Mouse (Mus musculus): ENCODE data around the gene Ccdc87.

Ccdc87 gene

DNA sequence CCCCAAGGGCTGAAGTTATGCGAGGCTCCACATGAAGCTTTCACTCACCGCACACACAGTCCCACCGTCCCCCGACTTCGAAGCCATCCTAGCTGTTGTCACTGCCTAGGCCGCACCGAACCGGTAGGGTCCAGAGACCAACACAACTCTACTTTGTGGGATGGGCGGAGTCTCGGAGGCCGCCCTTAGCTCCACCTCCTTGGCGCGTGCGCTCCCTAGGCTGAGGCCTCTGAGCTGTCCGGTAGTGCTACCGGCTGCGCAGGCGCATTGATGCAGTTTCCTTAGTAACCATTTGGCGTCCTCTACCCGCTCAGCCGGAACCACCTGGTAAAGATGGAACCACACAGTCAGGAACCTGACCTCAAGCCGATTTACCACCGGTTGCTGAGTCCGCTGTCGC is at the start of gene Ccdc87, which contains the start of gene Ccs:
Ccdc87 (plus strand) TSS at position 218 of the 400 bp plus-strand sequence.
Ccs (minus strand) TSS at position 184 of the 400 bp plus-strand sequence.
- peak; percentile 98 for DNase-seq

- DNase-seq = no peak
These were observed 45.8 kb upstream of the Ccdc87 start for GRCm38 (mm10) chr19:4793281-4793830.

DNA sequence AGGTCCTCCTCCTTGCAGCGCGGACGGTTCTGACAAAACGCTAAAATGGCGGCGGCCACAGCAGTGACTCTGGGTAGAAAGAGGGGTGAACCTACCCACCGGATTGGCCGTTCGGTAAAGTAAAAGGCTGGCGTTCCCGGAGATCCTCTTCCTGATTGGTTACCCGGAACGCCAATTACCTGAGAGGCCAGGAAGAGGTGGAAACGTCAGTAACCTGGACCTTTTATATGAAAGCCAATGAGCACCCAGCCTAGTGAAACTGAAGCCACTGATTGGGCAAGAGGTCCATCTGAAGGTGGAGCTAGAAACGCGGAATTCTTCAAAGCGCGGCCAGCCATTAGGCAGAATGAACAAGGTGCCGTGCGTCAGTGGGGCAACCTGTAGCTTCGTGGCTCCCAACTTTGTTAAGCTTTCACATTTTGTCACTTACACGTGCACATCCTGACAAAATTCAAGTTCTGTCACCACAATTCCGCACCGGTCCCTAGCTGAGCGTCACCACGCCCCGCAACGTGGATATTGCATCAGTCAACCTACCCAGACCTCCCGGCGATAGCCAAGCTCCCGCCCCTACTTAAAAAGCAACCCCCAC is 45.2 kb upstream of the Ccdc87 start, which contains the start of gene Rbm4:
Rbm4 (minus strand) TSS at position 71 of the 592 bp plus-strand sequence.
- peak; percentile 99 for DNase-seq

GRCm38 (mm10) chr19:4795929-4796328 is 43.2 kb upstream of the Ccdc87 start:
- DNase-seq = no peak

- no peak for DNase-seq
These were observed 41.3 kb upstream of the Ccdc87 start for GRCm38 (mm10) chr19:4797846-4798245.

DNA sequence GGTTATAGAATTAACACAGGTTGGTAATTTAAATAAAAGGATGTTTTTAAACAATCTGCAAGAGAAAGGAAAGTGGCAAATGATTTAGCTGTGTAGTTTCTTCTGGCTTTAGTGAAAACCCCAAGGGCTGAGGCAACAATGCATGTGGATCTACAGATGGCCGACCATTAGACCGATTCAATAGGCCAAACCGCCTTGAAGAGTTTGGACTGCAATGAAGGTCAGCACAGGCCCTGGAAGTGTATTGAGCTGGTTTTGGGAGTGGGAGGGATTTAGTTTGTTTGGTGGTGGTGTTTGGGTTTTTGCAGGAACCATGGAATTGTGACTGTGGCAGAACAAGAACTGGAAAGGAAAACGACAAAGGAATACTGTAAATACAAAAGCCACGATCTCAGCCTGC is 40.1 kb upstream of the Ccdc87 start:
- no peak for DNase-seq

DNA sequence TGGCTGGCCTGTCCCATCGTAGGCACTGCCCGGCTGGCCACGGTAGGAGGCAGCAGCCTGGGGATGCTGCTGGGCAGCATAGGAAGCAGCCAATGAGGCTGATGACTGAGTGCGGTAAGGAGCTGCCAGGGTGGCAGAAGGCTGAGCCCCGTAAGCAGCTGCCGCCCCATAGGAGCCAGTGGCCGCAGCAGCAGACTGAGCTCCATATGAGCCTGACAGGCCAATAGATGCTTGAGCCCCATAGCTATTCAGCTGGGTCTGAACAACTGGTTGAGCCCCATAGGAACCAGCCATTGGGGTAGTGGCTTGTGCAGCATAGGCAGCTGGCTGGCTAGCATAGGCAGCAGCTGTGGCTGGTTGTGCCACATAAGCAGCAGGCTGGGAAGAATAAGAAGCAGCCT is 36.5 kb upstream of the Ccdc87 start:
- DNase-seq = no peak

DNA sequence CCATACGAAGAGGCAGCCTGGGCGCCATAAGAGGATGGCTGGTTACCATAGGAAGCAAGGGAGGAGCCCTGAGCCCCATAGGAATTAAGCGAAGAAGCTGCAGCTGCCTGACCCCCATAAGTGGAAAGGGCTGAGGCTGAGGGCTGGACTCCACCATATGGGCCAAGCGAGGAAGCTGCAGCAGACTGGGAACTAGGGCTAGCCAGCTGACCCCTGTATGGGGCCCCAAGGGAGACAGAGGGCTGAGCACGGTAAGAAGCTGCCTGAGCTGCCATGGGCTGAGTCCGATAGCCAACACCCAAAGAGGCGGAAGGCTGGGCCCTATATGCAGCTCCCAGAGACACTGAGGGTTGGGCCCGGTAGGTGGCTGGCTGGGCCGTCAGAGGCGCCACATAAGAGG is 35.9 kb upstream of the Ccdc87 start:
- no peak for DNase-seq

GRCm38 (mm10) chr19:4810309-4810708 is 28.9 kb upstream of the Ccdc87 start:
- no peak for DNase-seq

- no peak for DNase-seq
These were observed 28.5 kb upstream of the Ccdc87 start for GRCm38 (mm10) chr19:4810746-4811062.

DNA sequence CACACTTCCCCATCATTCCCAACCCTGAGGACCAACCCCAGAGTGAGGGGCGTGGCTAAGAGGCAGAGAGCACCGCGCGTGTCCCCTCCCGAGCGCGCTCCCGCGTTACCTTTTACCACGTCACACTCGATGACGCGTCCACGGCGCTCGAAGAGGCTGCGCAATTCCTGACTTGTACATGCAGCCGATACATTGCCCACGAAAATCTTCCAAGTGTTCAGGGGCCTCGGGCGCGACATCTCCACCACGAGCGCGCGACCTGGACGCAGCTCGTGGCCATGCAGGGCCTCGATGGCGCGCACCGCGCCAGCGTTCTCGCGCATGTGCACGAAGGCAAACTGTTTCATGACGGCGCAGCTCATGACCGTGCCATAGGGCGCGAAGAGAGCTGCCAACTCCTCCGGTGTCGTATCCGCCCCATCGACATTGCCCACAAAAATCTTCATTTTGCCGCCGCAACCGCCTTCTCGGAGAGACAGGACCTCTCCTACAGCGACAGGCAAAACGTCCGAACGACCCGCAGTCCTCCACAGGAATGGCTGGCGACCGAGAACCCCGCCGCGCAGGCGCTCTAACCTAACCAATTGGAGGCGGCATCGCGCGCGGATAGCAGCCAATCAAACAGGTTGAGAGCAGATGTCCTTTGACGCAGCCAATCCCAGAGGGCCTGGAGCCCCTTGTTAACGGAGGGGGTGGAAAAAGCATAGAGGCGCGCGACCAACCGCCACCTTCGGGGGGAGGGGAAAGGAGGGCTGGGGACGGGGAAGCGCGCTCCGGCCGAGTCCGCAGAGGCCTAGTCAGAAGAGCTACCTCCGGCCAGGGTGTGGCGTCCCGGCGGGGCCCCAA is 27.9 kb upstream of the Ccdc87 start, which contains the start of the genes Gm21992 and Rbm14:
Gm21992 (minus strand) TSS at position 550 of the 846 bp plus-strand sequence.
Rbm14 (minus strand) TSS at position 572 of the 846 bp plus-strand sequence.
- DNase-seq = peak; percentile 99

DNA sequence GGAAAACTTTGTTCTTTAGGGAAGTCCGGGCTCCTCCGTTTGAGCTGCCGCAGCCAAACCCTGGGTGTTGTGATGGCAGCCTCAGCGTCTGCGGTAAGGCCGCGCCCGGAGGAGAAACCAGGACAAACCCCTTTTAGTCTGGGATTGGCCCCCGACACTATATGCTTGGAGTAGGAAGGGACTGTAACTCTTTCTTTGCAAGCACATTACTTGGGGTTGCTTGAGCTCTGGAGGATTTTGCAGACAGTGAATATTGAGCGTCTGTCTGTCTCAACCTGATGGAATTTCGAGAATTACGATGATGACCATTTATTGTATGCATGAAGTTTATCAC is 27.3 kb upstream of the Ccdc87 start:
- no peak for DNase-seq

- peak; percentile 21 for DNase-seq
These were observed 26.7 kb upstream of the Ccdc87 start for GRCm38 (mm10) chr19:4812334-4812949.

GRCm38 (mm10) chr19:4813015-4813414 is 26.2 kb upstream of the Ccdc87 start:
- DNase-seq = peak; percentile 41

- DNase-seq = no peak
These were observed 21.9 kb upstream of the Ccdc87 start for GRCm38 (mm10) chr19:4817182-4817835.

DNA sequence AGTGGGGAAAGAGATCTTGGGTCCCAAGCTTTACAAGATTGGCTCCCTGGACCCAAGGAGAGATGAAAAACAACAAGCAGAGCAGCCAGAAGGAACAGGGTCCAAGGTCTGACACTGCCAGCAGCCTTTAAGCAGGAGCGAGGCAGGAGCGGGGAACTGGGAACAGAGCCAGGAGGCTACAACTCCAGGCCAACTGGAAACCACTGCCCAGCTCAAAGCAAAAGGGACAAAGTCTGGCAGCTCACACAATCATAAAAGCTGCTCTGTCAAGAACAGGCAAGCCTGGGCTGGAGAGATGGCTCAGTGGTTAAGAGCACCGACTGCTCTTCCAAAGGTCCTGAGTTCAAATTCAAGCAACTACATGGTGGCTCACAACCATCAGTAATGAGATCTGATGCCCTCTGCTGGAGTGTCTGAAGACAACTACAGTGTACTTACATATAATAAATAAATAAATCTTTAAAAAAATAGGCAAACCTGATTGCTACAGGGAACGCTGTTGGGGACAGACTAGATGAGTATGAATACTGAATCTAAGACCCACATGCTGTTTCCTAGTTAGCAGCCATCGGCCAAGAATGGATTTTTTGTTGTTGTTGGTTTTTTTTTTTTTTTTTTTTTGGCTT is 18.4 kb upstream of the Ccdc87 start:
- peak; percentile 83 for DNase-seq

GRCm38 (mm10) chr19:4828444-4829114 is 10.6 kb upstream of the Ccdc87 start:
- DNase-seq = peak; percentile 36

- no peak for DNase-seq
These were observed 10.0 kb upstream of the Ccdc87 start for GRCm38 (mm10) chr19:4829156-4829555.

- DNase-seq = no peak
These were observed 5.2 kb upstream of the Ccdc87 start for GRCm38 (mm10) chr19:4833977-4834376.

GRCm38 (mm10) chr19:4836096-4836495 is 3.1 kb upstream of the Ccdc87 start:
- DNase-seq = no peak

DNA sequence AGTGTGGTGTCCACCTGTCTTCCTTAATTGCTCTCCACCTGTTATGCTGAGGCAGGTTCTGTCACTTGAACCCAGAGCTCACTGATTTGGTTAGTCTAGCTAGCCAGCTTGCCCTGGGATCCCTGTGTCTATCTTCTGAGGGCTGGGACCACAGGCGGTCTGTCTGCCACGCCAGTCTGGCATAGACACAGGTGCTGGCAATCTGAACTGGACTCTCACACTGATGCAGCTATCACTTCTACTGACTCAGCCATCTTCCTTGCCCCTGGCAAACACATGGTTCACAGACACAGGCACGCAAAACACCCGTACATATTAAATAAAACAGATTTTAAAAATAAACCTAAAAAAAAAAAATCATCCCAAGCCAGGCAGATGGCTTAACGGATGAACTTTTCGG is 2.1 kb upstream of the Ccdc87 start:
- DNase-seq = no peak

Measured in lung, postnatal 10 days (tissue).